Mouse (Mus musculus) ZHBTc4 (cell line): ENCODE results near the gene Ankmy2.
A peak's percentile ranks its signal among the peaks of the same experiment; 100 is the strongest.

Source experiments
- DNase-seq: peaks from one replicate; pipeline ENCODE4 v3.0.0-alpha.2; 2011; ENCODE audit warnings: low read depth, low spot score

Ankmy2 gene

GRCm38 (mm10) chr12:36156637-36157303 is at the start of gene Ankmy2:
Ankmy2 (plus strand) TSS chr12:36157114.
- peak; percentile 97 for DNase-seq

DNA sequence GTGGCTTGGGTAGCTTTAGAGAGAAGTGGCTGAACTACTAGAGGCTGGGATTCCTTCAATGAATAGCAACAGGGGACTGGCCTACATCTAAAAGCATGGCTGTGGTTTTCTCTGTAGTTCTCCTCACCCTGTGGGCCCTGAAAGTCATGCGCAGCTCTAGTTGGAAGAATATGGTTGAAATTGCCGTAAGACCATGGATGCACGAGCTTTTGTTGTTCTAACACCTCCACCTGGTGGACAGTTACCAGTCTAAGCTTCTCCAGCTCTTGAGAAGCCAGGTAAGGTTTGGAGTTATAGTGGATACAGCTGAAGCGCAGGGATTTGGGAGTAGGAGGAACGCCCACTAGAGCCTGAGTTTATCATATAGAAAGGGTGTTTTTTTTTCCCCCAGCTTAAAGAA is 48.5 kb upstream of the Ankmy2 start:
- DNase-seq: no peak

DNA sequence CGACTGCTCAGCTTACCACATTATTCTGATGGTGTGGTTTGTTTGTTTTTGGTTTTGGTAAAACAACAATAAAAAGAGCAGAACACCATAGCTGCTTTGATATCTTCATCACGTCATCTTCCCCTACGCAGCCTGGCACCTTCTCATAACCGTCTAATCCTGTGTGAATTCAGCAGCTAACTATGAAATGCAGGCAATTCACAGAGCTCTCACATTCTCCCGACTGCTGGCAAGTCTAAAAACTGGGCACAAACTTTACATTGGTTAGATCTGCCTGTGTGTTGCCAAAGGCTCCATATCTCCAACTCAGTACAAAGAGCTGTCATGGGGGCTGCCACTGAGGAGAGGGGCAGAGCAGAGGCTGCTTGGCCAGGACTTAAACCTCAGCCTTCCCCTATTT is 46.5 kb upstream of the Ankmy2 start:
- no peak for DNase-seq

DNA sequence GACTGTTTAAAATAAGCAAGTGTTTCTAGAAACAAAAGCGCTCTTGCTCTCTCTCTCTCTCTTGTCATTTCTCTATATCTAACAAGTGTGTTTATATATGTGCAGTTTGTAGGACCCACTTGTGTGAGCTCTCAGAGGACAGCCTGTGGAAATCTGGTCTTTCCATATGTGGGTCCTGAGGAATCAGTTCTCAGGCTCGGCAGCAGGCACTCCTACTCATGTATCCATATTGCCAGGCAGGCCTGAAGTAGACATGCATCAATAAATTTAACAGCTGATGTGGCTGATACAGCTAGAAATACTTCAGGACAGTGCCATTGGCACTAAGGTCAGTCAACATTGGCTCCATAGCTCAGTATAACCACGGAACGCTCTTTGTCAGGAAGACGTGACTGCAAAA is 45.8 kb upstream of the Ankmy2 start:
- no peak for DNase-seq

DNA sequence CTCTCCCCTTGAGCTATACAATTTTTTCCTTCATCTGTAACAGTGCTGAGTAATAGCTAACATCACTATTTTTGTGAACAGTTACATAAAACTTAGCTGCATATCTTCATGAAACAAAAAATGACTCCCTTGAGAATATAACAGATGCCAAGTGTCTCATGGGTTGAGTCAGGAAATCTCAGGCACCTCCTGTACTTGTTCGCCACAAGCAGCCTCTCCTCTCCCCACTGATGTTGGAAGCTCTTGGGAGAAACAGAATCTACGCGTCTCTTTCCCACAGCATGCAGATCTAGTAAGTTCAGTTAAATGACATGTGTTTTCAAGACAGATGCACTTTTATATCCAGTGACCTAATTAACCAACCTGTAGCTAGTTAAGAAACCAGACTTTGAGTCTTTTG is 44.8 kb upstream of the Ankmy2 start:
- no peak for DNase-seq

- no peak for DNase-seq
Measured at GRCm38 (mm10) chr12:36117161-36117560, 39.8 kb upstream of the Ankmy2 start.

- no peak for DNase-seq
Measured at GRCm38 (mm10) chr12:36119244-36119643, 37.7 kb upstream of the Ankmy2 start.

- DNase-seq: no peak
Measured at GRCm38 (mm10) chr12:36126049-36126448, 30.9 kb upstream of the Ankmy2 start.

DNA sequence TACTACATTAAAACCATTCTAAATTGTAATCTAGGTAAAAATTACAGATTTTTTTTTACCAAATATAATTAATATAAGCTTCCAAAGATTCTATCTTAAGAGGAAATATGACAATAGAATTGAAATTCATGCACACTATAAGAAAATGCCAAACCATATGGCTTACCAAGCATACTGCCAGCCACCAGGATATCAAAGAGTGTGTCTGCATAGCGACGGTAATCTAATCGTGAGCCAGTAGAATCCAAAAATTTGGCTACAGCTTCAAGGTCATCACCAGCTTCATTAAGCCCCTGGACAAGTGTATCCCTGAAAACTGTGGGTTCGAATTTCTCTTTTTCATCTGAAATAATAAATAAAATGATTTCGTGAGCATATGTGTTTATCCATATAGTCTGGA is 27.1 kb upstream of the Ankmy2 start:
- DNase-seq: no peak

GRCm38 (mm10) chr12:36132254-36132653 is 24.7 kb upstream of the Ankmy2 start:
- no peak for DNase-seq

DNA sequence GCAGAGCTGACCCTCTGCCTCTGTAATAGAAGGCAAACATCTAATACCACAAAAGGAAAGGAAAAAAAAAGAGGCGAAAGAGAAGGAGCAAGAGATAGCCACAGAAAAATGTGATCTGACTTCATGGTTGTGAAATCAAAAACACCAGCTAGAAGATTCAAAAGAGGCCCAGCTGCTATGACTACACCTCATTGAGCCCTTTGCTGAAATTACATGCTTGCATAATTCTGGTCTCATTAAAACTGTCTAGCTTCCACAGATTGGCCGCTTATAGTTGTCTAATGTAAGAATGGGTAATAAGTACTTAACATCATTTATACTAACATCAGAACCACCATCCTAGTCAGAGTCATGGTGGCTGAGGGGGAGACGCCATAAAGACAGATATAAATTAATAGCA is 24.2 kb upstream of the Ankmy2 start:
- no peak for DNase-seq

DNA sequence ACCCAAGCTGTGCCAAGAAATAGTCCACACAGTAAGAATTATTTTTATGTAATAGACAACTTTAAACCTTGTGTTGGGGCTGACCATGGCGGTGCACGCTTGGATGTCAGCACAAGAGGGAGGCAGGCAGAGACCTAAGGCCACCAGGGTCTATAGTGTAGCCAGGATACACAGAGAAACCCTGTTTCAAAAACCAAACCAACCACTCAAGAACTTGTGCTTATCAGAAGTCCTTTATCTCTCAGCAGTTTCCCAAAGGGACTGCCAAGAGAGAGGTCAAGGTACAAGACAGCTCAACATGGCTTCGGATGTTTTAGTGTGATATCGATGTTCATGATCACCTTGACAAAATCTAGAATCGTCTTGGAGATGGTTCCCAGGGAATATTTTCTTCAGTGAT is 23.4 kb upstream of the Ankmy2 start:
- no peak for DNase-seq

GRCm38 (mm10) chr12:36134111-36134510 is 22.8 kb upstream of the Ankmy2 start:
- no peak for DNase-seq

DNA sequence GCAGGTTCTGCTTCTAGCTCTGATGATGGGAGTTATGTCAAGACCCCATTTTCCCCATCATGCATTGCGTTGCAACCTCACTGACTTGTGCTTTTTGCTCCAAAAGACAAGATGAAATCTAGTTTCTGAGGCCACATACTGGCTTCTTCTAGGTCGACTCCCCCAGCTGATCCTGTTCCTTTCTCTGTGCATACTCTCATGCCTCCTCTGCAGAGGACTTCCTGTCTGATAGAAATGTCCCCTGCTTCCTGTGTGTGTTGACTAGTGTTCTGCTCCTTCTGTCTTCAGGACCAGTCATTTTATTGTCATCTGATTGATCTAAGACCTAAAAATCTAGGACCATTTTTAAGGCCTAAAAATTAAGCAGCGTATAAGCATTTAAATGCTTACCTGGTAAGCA is 21.5 kb upstream of the Ankmy2 start:
- no peak for DNase-seq

DNA sequence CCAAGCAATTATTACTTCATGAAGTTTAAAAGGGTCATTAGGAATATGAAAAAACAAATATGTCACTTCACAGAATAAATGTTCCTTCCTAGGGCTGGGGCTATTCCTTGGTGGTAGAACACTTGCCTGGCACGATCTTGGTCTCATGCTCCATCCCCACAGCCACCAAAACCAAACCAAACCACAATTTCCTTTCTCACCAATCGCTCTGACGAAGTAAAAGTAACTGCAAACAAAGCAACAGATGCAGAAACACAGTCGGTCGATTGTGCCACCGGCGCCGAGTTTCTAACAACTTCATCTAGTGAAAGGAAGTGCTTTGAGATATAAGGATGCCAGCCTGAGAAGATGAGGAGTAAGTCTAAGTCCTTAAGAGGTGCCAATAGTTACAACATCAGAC is 20.6 kb upstream of the Ankmy2 start:
- DNase-seq: no peak

- DNase-seq: no peak
Measured at GRCm38 (mm10) chr12:36137192-36137591, 19.7 kb upstream of the Ankmy2 start.

- no peak for DNase-seq
Measured at GRCm38 (mm10) chr12:36140401-36140800, 16.5 kb upstream of the Ankmy2 start.

- DNase-seq: peak; percentile 50
Measured at GRCm38 (mm10) chr12:36146230-36147011, 10.5 kb upstream of the Ankmy2 start.

GRCm38 (mm10) chr12:36150265-36150664 is 6.6 kb upstream of the Ankmy2 start:
- DNase-seq: no peak

DNA sequence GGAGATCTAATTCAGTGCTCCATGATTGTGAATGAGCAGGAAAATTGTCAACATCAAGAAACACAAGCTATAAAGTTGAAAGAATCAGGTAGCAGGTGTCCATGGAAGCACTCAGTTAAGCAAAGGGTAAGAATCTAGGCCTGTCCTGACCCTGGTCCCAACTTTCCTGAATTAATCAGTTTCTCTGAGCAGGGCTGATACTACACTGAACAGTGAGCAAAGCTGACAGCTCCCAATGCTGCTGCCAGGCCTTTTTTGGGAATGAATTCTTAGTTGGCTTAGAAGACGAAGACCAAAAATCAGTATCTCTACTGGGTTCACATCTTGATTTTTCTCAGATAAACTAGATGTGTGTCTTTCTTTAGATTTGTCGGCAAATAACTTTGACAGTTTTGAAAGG is 6.2 kb upstream of the Ankmy2 start:
- no peak for DNase-seq

GRCm38 (mm10) chr12:36155141-36155641 is 1.7 kb upstream of the Ankmy2 start:
- no peak for DNase-seq

- DNase-seq: no peak
Measured at GRCm38 (mm10) chr12:36156101-36156636, 745 bp upstream of the Ankmy2 start.

DNA sequence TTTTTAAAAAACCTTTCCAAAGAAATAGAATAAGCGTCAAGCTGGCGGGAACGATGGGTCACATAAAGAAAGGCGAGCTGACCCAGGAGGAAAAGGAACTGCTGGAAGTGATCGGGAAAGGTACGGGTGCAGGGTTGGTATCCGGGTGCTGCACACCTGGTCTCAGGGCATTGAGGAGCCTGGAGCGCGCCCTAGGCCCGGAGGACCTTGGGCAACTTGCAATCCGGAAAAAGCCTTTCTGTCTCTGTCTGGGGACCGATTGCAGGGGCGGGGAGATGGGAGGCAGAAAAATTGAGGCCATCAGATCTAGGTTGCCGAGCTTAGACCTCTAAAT is 357 bp downstream of the Ankmy2 start:
- DNase-seq: no peak
